Comparison of ENCODE assay signal across 8 mouse cellular contexts in genomic region chr9:103180303-103180702, GRCm38 (mm10). TPM values are rescaled to one million over a fixed set of nuclear protein-coding genes. Genes with fewer than 3 reads are reported as not detected.
DNase-seq lines count a peak whose midpoint lies in the region; ATAC-seq and TF ChIP-seq lines count a peak whose summit lies in the region.

No protein-coding gene starts in this region.

- TF ChIP-seq CTCF in left cerebral cortex, adult 2 months (IDR thresholded peaks at IDR 0.05), result no peak

- peak; percentile 55; the same call in 1 of the 2 replicates for ATAC-seq in embryonic facial prominence, embryonic 15.5 days (ENCODE audit: insufficient number of reproducible peaks, low FRiP score, low TSS enrichment, low read depth)
- ATAC-seq in heart, embryonic 12.5 days (ENCODE audit: insufficient number of reproducible peaks, low FRiP score), result 0 out of 2 replicates have a peak, but pooled peaks have one; percentile 31
- peak; percentile 72 for ATAC-seq in megakaryocyte-erythroid progenitor cell, adult 5-6 weeks (replicated peaks; ENCODE audit: low FRiP score, low TSS enrichment, poor library complexity, severe bottlenecking)

- peaks cover 13% of the 10 kb centered on the region for H3K4me1 ChIP-seq in embryonic facial prominence, embryonic 15.5 days
- H3K4me1 ChIP-seq in heart, embryonic 12.5 days (replicated peaks), result peaks cover 6% of the 10 kb centered on the region

- H3K9me3 ChIP-seq in embryonic facial prominence, embryonic 15.5 days (replicated peaks), result no peaks in the 10 kb centered on the region
- no peaks in the 10 kb centered on the region for H3K9me3 ChIP-seq in heart, embryonic 12.5 days (replicated peaks)

- H3K36me3 ChIP-seq in embryonic facial prominence, embryonic 15.5 days, result no peaks in the 10 kb centered on the region
- no peaks in the 10 kb centered on the region for H3K36me3 ChIP-seq in heart, embryonic 12.5 days

- H3K27me3 ChIP-seq in embryonic facial prominence, embryonic 15.5 days, result no peaks in the 10 kb centered on the region
- 0 out of 2 replicates have a peak, but pooled peaks cover 4% of the 10 kb centered on the region for H3K27me3 ChIP-seq in heart, embryonic 12.5 days (replicated peaks)

- peak overlapping the region; percentile 45 for H3K4me3 ChIP-seq in embryonic facial prominence, embryonic 15.5 days (replicated peaks)
- peak overlapping the region; percentile 59 for H3K4me3 ChIP-seq in heart, embryonic 12.5 days
- no peak overlapping the region for H3K4me3 ChIP-seq in left cerebral cortex, adult 2 months

- 35% methylated on average over 3 of the region's 3 CpGs for WGBS in embryonic facial prominence, embryonic 15.5 days
- 65% methylated on average over 3 of the region's 3 CpGs for WGBS in heart, embryonic 12.5 days

- H3K4me2 ChIP-seq in embryonic facial prominence, embryonic 15.5 days (replicated peaks), result peak overlapping the region; percentile 69
- H3K4me2 ChIP-seq in heart, embryonic 12.5 days, result peak overlapping the region; percentile 86

- peak overlapping the region; percentile 76 for H3K27ac ChIP-seq in embryonic facial prominence, embryonic 15.5 days (replicated peaks)
- no peak overlapping the region for H3K27ac ChIP-seq in heart, embryonic 12.5 days (ENCODE audit: poor library complexity, severe bottlenecking)
- no peak overlapping the region; the same call in 1 of the 2 replicates for H3K27ac ChIP-seq in left cerebral cortex, adult 2 months

- peak overlapping the region; percentile 45; the same call in 1 of the 2 replicates for H3K9ac ChIP-seq in embryonic facial prominence, embryonic 15.5 days
- H3K9ac ChIP-seq in heart, embryonic 12.5 days, result peak overlapping the region; percentile 68

- intact Hi-C loops in left cerebral cortex, adult 2 months (cut with DNase I), result no loop called here

- DNase-seq in right cerebral cortex, postnatal 4 days, result peak; percentile 22
- no peak for DNase-seq in right cerebral cortex, adult 18-20 months
- DNase-seq in kidney, postnatal 36 days, result peak; percentile 27 to 48
- DNase-seq in frontal cortex, postnatal 10 days (ENCODE audit: low spot score in 2 of 2), result no peak
- no peak for DNase-seq in left cerebral cortex, adult 2 months (ENCODE audit: extremely low spot score in 1 of 2, low spot score in 2 of 2)

RNA-seq across cellular contexts. Expression of gene Srprb, which starts 21.6 kb away (rescaled TPM):
- polyA plus RNA-seq in embryonic facial prominence, embryonic 15.5 days (2015; fragmentation: Nextera tagmentation; extraction: Ambion mirVana), result 65.9 and 66.2 TPM in 2 replicates
- 44.1 and 45.6 TPM in 2 replicates for polyA plus RNA-seq in heart, embryonic 12.5 days (2016; fragmentation: Nextera tagmentation; extraction: Ambion mirVana)
- 22.4 and 25.2 TPM in 2 replicates for total RNA-seq in megakaryocyte-erythroid progenitor cell, adult 5-6 weeks (2014; fragmentation: Nextera tagmentation)
- total RNA-seq in megakaryocyte-erythroid progenitor cell, adult 5-6 weeks (2017), result 16.1 and 20.9 TPM in 2 replicates
- 10 to 100 TPM; 17.6 to 20.5 TPM for total RNA-seq in left cerebral cortex, adult 2 months (2021)

RNA-seq across cellular contexts. Expression of gene Gm20425, which starts 49.8 kb away (rescaled TPM):
- polyA plus RNA-seq in embryonic facial prominence, embryonic 15.5 days (2015; fragmentation: Nextera tagmentation; extraction: Ambion mirVana), result 0.69 and 1.4 TPM in 2 replicates
- polyA plus RNA-seq in heart, embryonic 12.5 days (2016; fragmentation: Nextera tagmentation; extraction: Ambion mirVana), result 7.0 TPM in 2 replicates
- total RNA-seq in megakaryocyte-erythroid progenitor cell, adult 5-6 weeks (2014; fragmentation: Nextera tagmentation), result not detected in 2 replicates
- total RNA-seq in megakaryocyte-erythroid progenitor cell, adult 5-6 weeks (2017), result not detected in 2 replicates
- total RNA-seq in left cerebral cortex, adult 2 months (2021), result 10 to 100 TPM in 1 of 2 experiments, 1 to 10 TPM in 1; 8.5 to 11.7 TPM

RNA-seq across cellular contexts. Expression of gene Trf, which starts 49.9 kb away (rescaled TPM):
- polyA plus RNA-seq in embryonic facial prominence, embryonic 15.5 days (2015; fragmentation: Nextera tagmentation; extraction: Ambion mirVana), result 31.2 and 34.5 TPM in 2 replicates
- 35.9 and 80.5 TPM in 2 replicates for polyA plus RNA-seq in heart, embryonic 12.5 days (2016; fragmentation: Nextera tagmentation; extraction: Ambion mirVana)
- 3.1 TPM in 1 of 2 replicates, not detected in the other for total RNA-seq in megakaryocyte-erythroid progenitor cell, adult 5-6 weeks (2014; fragmentation: Nextera tagmentation)
- 4.0 and 4.1 TPM in 2 replicates for total RNA-seq in megakaryocyte-erythroid progenitor cell, adult 5-6 weeks (2017)
- total RNA-seq in left cerebral cortex, adult 2 months (2021), result 100 to 1,000 TPM; 131 to 135 TPM

Comparison
In these comparisons a context has a peak if more than half of its experiments do, and no peak if none do; other contexts are left out.
1. DNase-seq: peak in right cerebral cortex, postnatal 4 days (single experiment) and kidney, postnatal 36 days (2 of 2); none in right cerebral cortex, adult 18-20 months (single experiment), frontal cortex, postnatal 10 days (0 of 2) and left cerebral cortex, adult 2 months (0 of 2).
2. RNA of gene Gm20425, which starts 49.8 kb away (total RNA-seq): 8.5 to 11.7 TPM in left cerebral cortex, adult 2 months; not detected in megakaryocyte-erythroid progenitor cell, adult 5-6 weeks; every median in the first group is over 4 times any median in the second.
3. RNA of gene Trf, which starts 49.9 kb away (total RNA-seq): 131 to 135 TPM in left cerebral cortex, adult 2 months; 3.1 to 4.1 TPM in megakaryocyte-erythroid progenitor cell, adult 5-6 weeks; every median in the first group is over 10 times any median in the second.
4. Peak in every context shown above with its lines, with median percentiles within 50 percentile points of each other: ATAC-seq.